Mouse (Mus musculus): ENCODE measurements around the gene Tpi1.
"Not testable (repeated sequence)": the region's sequence is repeated elsewhere in the genome, so short reads cannot be mapped to it uniquely, and the experiment has no call there.

Gene Tpi1

GRCm38 (mm10) chr6:124831199-124831598, 17.1 kb upstream of the Tpi1 start:
- DNase-seq: not testable (repeated sequence)

DNA sequence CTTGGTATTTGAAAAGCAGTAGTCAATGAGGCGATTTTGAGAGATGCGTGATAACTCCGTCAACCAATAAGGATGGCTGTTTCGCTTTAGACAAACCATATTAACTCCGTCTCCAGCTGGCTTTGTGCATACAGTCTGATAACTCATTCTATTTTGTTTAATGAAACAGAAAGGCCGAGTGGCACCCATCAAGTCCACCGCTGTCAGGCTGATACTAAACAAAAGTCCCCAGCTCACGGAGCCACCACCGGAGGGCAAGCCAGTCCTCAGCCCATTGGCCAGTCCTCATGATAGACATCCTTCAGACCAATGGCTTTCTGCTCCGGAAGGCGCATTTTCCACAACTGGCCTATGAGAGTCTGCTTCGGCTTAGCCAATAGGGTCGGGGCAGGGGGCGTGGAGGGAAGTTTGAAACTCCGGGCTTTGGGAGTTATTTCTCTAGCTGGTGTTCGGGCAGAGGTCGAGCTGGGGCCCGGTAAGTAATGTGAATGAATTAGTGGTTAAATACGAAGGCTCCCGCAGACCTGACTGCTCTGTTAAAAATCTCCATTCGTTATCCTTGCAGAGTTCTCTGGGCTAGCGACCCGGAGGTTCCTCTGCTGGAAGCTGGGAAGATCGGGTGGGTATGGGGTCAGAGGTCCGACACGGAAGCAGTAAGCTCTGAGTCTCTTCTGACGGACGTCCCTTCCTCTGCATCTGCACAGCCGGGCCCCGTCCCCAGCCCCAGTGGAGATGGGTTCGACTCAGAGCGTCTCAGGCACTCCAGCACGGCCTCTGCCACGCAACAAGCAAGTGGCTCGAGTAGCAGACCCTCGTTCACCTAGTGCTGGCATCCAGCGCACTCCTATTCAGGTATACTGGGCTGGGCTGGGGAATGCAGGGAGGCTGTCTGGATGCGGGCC, 16.0 kb upstream of the Tpi1 start:
- DNase-seq: peak; percentile 98

DNA sequence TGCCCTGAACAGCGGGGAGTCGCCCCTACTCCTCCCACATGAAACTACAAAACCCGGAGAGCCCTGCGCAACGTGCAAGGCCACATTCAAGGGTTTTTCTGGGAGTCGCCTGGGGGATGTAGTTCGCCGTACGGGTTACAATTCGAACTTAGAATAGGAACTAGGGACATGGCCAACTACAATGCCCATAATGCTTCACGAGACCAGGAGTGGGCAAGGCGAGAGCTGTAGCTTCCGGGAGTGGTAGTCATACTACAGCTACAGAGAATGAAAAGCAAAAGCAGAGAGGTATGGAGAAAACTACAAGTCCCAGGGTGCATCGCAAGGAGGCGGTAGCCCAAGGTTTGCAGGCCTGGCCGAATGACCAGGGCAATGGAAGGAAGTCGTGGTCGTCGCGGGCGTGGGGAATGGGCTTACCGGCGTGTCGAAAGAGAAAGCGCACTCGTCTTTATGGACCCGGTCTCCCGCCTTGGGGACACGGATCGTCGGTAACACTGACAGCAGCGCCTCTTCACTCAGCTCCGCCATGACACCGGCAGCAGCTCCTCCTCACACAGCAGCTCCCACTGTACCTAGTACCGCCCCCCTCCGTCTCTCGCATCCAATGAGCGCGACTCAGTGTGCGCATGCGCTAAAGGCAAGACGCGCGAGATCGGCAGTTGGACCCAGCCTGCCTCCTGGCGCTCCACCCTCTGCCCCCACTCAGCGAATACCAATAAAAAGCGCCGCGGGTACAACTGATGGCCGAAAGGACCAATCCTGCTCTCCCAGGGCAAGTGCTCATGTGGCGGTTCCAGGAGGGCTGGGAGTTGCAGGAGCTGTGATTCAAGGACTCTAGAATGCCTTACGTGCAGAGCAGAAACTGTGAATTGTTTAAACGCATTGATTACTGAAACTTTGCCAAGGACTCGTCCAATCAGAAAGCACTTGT, 15.0 kb upstream of the Tpi1 start, which contains the start of the genes Usp5 and Cdca3:
Gene Usp5, minus strand, starts transcription at position 617 of the 931 bp plus-strand sequence.
Gene Cdca3, plus strand, starts transcription at position 680 of the 931 bp plus-strand sequence.
- peak; percentile 99 for DNase-seq

- peak; percentile 40 for DNase-seq
Measured at GRCm38 (mm10) chr6:124828101-124828592, 14.1 kb upstream of the Tpi1 start.

- no peak for DNase-seq
Measured at GRCm38 (mm10) chr6:124822049-124822448, 8.0 kb upstream of the Tpi1 start.

- no peak for DNase-seq
Measured at GRCm38 (mm10) chr6:124820891-124821290, 6.8 kb upstream of the Tpi1 start.

- peak; percentile 42 for DNase-seq
Measured at GRCm38 (mm10) chr6:124817971-124818370, 3.9 kb upstream of the Tpi1 start.

- DNase-seq: no peak
Measured at GRCm38 (mm10) chr6:124817563-124817962, 3.5 kb upstream of the Tpi1 start.

DNA sequence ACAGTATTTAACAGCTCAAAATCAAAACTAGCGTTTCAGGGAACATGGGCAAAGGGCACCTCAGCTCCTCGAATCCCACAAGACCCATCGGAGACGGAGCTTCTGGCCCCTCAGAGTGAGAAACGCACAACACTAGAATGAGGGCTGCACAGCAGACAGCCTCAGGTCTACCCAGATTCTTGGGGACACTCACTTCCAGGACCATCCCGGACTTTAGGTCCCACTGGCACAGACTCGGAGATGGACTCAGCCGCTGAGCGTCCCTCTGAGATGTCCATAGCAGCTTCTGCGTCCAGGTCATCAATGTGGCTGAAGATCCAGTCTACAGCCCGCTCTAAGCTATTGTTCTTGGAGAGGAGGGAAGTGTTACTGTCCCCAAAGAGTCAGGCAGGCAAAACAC, 3.0 kb upstream of the Tpi1 start:
- no peak for DNase-seq

DNA sequence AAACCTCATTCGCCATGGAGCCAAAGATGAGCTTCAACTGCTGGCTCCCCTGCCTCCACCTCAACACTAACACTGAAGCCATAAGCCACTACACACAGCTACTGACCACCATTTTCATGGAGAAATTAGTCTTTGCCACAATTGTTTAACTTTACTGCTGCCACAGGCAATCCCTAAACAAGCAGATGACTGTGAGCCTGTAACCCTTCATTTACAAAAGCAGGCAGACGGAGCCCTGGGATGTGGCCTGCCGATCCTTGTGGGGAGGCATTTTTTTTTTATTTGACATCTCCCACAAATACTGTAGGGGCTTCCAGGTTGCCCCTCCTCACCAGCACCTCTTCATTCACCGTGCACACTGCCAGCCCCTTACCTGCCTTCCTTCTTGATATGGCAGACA, 2.5 kb upstream of the Tpi1 start:
- DNase-seq: no peak

- DNase-seq: no peak
Measured at GRCm38 (mm10) chr6:124814858-124815774, 1.0 kb upstream of the Tpi1 start.

GRCm38 (mm10) chr6:124814448-124814847, 352 bp upstream of the Tpi1 start:
- DNase-seq: no peak

- DNase-seq: peak; percentile 67
Measured at GRCm38 (mm10) chr6:124813496-124813895, 600 bp downstream of the Tpi1 start.

DNA sequence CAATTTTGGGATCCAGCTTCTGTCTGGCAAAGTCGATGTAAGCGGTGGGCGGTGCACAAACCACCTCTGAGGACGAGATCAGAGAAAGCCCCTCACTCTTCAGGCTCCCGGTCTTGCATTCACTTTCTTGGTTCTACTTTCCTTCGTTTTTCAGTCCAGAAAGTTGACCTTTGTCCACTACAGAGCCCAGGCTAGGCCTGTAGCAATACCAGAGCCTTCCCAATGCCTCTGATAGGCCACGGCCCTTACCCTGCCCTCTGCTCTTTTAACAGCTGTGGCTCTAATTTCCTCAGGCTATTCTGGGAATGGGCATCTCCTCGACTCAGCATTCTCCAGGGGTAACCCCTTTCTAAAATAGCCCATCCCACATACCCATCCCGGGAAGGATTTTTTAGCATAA, 1.2 kb downstream of the Tpi1 start:
- DNase-seq: no peak

DNA sequence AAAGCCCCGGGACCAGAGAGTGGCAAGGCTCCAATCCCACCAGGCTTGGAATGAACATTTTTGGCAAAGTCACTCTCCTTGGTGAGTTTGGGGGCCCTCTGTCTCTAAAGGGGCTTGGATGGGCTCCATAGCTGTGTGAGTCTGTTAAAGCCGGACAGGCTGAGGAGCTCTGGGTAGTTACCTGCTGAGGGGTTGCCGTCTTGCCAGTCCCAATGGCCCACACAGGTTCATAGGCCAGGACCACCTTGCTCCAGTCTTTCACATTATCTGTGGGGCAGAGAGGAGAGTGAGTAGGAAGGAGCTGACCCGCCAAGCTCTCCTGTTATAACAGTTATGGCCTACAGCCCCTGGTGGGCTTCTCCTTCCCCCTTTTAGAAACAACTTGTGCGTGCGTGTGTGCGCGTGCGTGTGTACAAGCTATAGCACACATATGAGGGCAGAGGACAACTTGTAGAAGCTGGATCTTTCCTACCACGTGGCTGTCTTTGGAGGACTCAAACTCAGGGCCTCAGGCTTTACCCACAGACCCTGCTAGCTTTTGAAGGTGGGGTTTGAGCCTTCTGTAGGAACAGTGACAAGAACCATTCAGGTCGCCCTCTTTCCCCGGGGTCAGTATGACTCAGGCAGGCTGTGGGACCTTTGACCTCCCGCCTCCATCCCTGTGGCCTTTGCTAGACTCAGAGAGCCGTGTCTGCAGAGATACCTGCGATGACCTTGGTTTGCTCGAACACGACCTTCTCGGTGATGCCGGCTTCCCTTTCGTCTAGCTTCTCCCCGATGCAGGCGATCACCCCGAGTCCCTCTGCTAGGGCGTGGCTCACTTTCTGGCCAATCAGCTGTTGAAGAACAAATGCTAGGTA, 2.2 kb downstream of the Tpi1 start:
- no peak for DNase-seq

GRCm38 (mm10) chr6:124811403-124811665, 2.8 kb downstream of the Tpi1 start:
- DNase-seq: no peak

DNA sequence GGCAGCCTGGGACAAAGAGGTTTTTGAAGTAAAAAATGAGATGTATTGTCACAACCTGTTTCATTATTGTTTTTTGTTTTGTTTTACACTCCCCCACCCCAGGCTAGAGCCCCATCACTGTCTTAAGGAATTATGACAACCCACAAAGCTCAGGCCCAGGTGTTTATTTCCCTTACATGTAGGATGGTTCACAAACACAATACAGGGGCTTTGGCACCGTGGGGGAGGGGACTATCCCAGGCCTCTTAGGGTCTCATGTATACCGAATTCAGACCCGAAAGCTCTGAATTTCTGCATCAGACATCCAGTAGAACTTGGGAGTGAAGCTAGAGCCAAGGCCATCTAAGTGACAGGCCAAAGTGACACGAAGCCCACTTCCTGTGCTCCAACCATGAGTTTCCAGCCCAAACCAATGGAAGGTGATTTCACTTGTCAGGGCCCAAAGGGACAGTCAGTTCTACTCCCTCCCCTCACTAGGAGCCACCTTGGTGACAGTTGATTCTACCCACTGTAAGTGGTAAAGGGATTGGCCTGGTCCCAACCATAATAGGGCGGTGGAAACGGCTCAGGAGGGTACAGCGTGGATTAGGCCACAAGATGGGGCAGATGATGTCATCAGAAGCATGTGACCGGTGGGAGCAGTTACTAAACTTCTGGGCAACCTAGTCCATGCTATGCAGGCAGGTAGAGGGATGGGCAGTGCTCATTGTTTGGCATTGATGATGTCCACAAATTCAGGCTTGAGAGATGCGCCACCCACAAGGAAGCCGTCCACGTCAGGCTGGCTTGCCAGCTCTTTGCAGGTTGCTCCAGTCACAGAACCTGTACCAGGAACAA, 3.3 kb downstream of the Tpi1 start:
- not testable (repeated sequence) for DNase-seq

DNA sequence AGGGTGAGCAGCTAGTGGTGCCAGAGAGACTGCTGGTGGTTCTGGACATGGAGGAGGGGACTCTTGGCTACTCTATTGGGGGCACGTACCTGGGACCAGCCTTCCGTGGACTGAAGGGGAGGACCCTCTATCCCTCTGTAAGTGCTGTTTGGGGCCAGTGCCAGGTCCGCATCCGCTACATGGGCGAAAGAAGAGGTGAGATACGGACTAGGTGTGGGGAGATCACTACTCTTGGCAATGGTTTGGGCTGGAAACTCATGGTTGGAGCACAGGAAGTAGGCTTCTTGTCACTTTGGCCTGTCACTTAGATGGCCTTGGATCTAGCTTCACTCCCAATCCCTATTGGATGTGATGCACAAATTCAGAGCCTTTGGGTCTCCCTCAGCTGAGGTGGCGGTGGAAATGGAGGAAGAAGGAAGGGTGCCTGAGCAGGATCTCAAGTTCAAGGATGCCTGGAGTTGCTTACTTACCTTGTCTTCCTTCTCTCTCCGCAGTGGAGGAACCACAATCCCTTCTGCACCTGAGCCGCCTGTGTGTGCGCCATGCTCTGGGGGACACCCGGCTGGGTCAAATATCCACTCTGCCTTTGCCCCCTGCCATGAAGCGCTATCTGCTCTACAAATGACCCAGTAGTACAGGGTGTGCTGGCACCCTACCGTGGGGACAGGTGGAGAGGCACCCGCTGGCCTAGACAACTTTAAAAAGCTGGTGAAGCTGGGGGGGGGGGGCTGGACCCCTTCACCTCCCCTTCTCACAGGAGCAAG, 4.1 kb downstream of the Tpi1 start:
- DNase-seq: no peak

- peak; percentile 90 for DNase-seq
Measured at GRCm38 (mm10) chr6:124809052-124809774, 4.9 kb downstream of the Tpi1 start.
